In genomic region chr2:95613354-95613753, GRCm38 (mm10) we compare ENCODE assay signal across 22 mouse cellular contexts.
DNase-seq lines count a peak whose midpoint lies in the region; ATAC-seq lines count a peak whose summit lies in the region.
"Had no signal": no experiment of that assay in that cellular context is flagged by ENCODE, and none has a peak within 500 bp of the region (broad histone marks: within the 10 kb centered on the region; RNA-seq: fewer than 3 reads in every experiment).

No protein-coding gene starts in this region.

- no peak overlapping the region for H3K9ac ChIP-seq in embryonic facial prominence, embryonic 14.5 days (ENCODE audit: low read depth, low read length)
- no peak overlapping the region for H3K9ac ChIP-seq in kidney, embryonic 16.5 days (replicated peaks; ENCODE audit: low read length)
- H3K9ac ChIP-seq in kidney, embryonic 15.5 days: no peak overlapping the region
- H3K9ac ChIP-seq: embryonic facial prominence, embryonic 13.5 days; heart, embryonic 15.5 days; midbrain, embryonic 12.5 days had no signal

- H3K4me3 ChIP-seq in embryonic facial prominence, embryonic 14.5 days (ENCODE audit: low read depth, low read length): no peak overlapping the region
- no peak overlapping the region for H3K4me3 ChIP-seq in embryonic facial prominence, embryonic 10.5 days
- no peak overlapping the region for H3K4me3 ChIP-seq in kidney, embryonic 16.5 days (ENCODE audit: low read length)
- H3K4me3 ChIP-seq in kidney, embryonic 15.5 days (replicated peaks): no peak overlapping the region
- H3K4me3 ChIP-seq: embryonic facial prominence, embryonic 13.5 days; heart, embryonic 15.5 days; midbrain, embryonic 12.5 days had no signal

- H3K27ac ChIP-seq in embryonic facial prominence, embryonic 14.5 days (replicated peaks; ENCODE audit: low read depth, low read length): no peak overlapping the region
- H3K27ac ChIP-seq in embryonic facial prominence, embryonic 10.5 days (replicated peaks): no peak overlapping the region
- no peak overlapping the region for H3K27ac ChIP-seq in kidney, embryonic 16.5 days (ENCODE audit: low read length)
- H3K27ac ChIP-seq in kidney, embryonic 15.5 days: no peak overlapping the region
- H3K27ac ChIP-seq: embryonic facial prominence, embryonic 13.5 days; heart, embryonic 15.5 days; macrophage; midbrain, embryonic 12.5 days; stomach, postnatal 0 days had no signal

- no peak overlapping the region for H3K4me2 ChIP-seq in embryonic facial prominence, embryonic 14.5 days (ENCODE audit: low read depth, low read length)
- no peak overlapping the region for H3K4me2 ChIP-seq in kidney, embryonic 16.5 days (replicated peaks; ENCODE audit: low read depth, low read length)
- H3K4me2 ChIP-seq in kidney, embryonic 15.5 days: no peak overlapping the region
- H3K4me2 ChIP-seq: embryonic facial prominence, embryonic 13.5 days; heart, embryonic 15.5 days; midbrain, embryonic 12.5 days had no signal

- H3K9me3 ChIP-seq in embryonic facial prominence, embryonic 14.5 days (ENCODE audit: control insufficient read depth, low read length): no peaks in the 10 kb centered on the region
- no peaks in the 10 kb centered on the region for H3K9me3 ChIP-seq in embryonic facial prominence, embryonic 10.5 days
- H3K9me3 ChIP-seq in kidney, embryonic 16.5 days (ENCODE audit: low read length): no peaks in the 10 kb centered on the region
- H3K9me3 ChIP-seq in kidney, embryonic 15.5 days (replicated peaks): no peaks in the 10 kb centered on the region
- H3K9me3 ChIP-seq: embryonic facial prominence, embryonic 13.5 days; heart, embryonic 15.5 days; midbrain, embryonic 12.5 days had no signal

- no peaks in the 10 kb centered on the region for H3K4me1 ChIP-seq in embryonic facial prominence, embryonic 14.5 days (ENCODE audit: control insufficient read depth, insufficient read depth, low read length)
- H3K4me1 ChIP-seq in embryonic facial prominence, embryonic 10.5 days: no peaks in the 10 kb centered on the region
- H3K4me1 ChIP-seq in kidney, embryonic 16.5 days (ENCODE audit: insufficient read depth, low read length): no peaks in the 10 kb centered on the region
- H3K4me1 ChIP-seq in kidney, embryonic 15.5 days: no peaks in the 10 kb centered on the region
- H3K4me1 ChIP-seq: embryonic facial prominence, embryonic 13.5 days; heart, embryonic 15.5 days; midbrain, embryonic 12.5 days had no signal

- no peaks in the 10 kb centered on the region for H3K36me3 ChIP-seq in embryonic facial prominence, embryonic 14.5 days (ENCODE audit: control insufficient read depth, insufficient read depth, low read length)
- no peaks in the 10 kb centered on the region for H3K36me3 ChIP-seq in embryonic facial prominence, embryonic 10.5 days (replicated peaks)
- no peaks in the 10 kb centered on the region for H3K36me3 ChIP-seq in kidney, embryonic 16.5 days (ENCODE audit: insufficient read depth, low read length)
- H3K36me3 ChIP-seq in kidney, embryonic 15.5 days: no peaks in the 10 kb centered on the region
- H3K36me3 ChIP-seq: embryonic facial prominence, embryonic 13.5 days; heart, embryonic 15.5 days; midbrain, embryonic 12.5 days had no signal

- H3K27me3 ChIP-seq in embryonic facial prominence, embryonic 14.5 days (replicated peaks; ENCODE audit: control insufficient read depth, insufficient read depth, low read length): no peaks in the 10 kb centered on the region
- H3K27me3 ChIP-seq in embryonic facial prominence, embryonic 10.5 days (replicated peaks; ENCODE audit: low read depth, poor library complexity, severe bottlenecking): no peaks in the 10 kb centered on the region
- H3K27me3 ChIP-seq in kidney, embryonic 16.5 days (ENCODE audit: insufficient read depth, low read length): no peaks in the 10 kb centered on the region
- no peaks in the 10 kb centered on the region for H3K27me3 ChIP-seq in kidney, embryonic 15.5 days
- H3K27me3 ChIP-seq: embryonic facial prominence, embryonic 13.5 days; heart, embryonic 15.5 days; midbrain, embryonic 12.5 days had no signal

- ATAC-seq in embryonic facial prominence, embryonic 14.5 days (ENCODE audit: low read depth): no peak
- peak; percentile 27; the same call in 1 of the 2 replicates for ATAC-seq in kidney, embryonic 16.5 days (ENCODE audit: low FRiP score, low TSS enrichment)
- ATAC-seq in kidney, embryonic 15.5 days (replicated peaks; ENCODE audit: low FRiP score): no peak; the same call in 1 of the 2 replicates
- ATAC-seq: inflammation-experienced regulatory T-cells, adult 6 months had no signal

- DNase-seq in embryonic facial prominence, embryonic 14.5 days (ENCODE audit: low spot score): peak; percentile 4
- DNase-seq in embryonic facial prominence, embryonic 10.5 days (ENCODE audit: low spot score): no peak
- DNase-seq in retina, embryonic 14.5 days (ENCODE audit: low spot score): peak; percentile 17
- DNase-seq in retina, postnatal 1 day: no peak
- DNase-seq in adrenal gland, adult 18-20 months (ENCODE audit: low spot score in 2 of 2): no peak
- DNase-seq: adrenal gland, postnatal 25 days; cerebellum, adult 9-11 months; heart, postnatal 36 days; kidney, adult 18-20 months; kidney, postnatal 10 days; layer of hippocampus, postnatal 36 days; right cerebral cortex, postnatal 14 days; thymus, adult 2 months; thymus, postnatal 4 days had no signal

- 56% methylated on average over 5 of the region's 5 CpGs for WGBS in embryonic facial prominence, embryonic 14.5 days
- 78% methylated on average over 5 of the region's 5 CpGs for WGBS in embryonic facial prominence, embryonic 10.5 days
- 56% methylated on average over 5 of the region's 5 CpGs for WGBS in kidney, embryonic 16.5 days
- WGBS in kidney, embryonic 15.5 days: 57% methylated on average over 5 of the region's 5 CpGs

Comparison
In these comparisons a context has a peak if more than half of its experiments do, and no peak if none do; other contexts are left out.
1. DNase-seq: peak in embryonic facial prominence, embryonic 14.5 days (single experiment) and retina, embryonic 14.5 days (single experiment); none in embryonic facial prominence, embryonic 10.5 days (single experiment), retina, postnatal 1 day (single experiment) and adrenal gland, adult 18-20 months (0 of 2).